Mouse (Mus musculus) liver, adult 2 months (tissue): ENCODE measurements around the gene Zrsr1. TPM values are rescaled to one million over a fixed set of nuclear protein-coding genes. Genes with fewer than 3 reads are reported as not detected.
A peak's percentile ranks its signal among the peaks of the same experiment; 100 is the strongest.

ENCODE experiments used
- DNase-seq: peaks from one replicate; pipeline ENCODE4 v3.0.0-alpha.2; 2011; ENCODE audit warnings: low read depth, low spot score; ENCODE audit errors: extremely low read depth
- H3K27ac ChIP-seq: fragments of 200-500 bp; replicated peaks from 2 replicates; pipeline ENCODE4 v1.5.1; 2012; ENCODE audit warnings: low read depth, mild to moderate bottlenecking, control low read depth, inconsistent platforms, low read length; ENCODE audit not compliant: insufficient read depth
- H3K27me3 ChIP-seq: fragments of 200-500 bp; 2 replicates; pipeline ENCODE4 v1.6.1; 2012; ENCODE audit warnings: mild to moderate bottlenecking, moderate library complexity, low read length, inconsistent platforms; ENCODE audit not compliant: control insufficient read depth, insufficient read depth
- H3K36me3 ChIP-seq: fragments of 200-500 bp; 2 replicates; pipeline ENCODE4 v1.6.1; 2012; ENCODE audit warnings: low read length, inconsistent platforms; ENCODE audit not compliant: control insufficient read depth, insufficient read depth
- H3K4me1 ChIP-seq: fragments of 200-500 bp; 2 replicates; pipeline ENCODE4 v1.6.1; 2011; ENCODE audit warnings: low read length; ENCODE audit not compliant: control insufficient read depth, insufficient read depth
- H3K4me3 ChIP-seq: fragments of 200-500 bp; 2 replicates; pipeline ENCODE4 v1.5.1; 2011; ENCODE audit warnings: low read depth, mild to moderate bottlenecking, control low read depth, low read length, moderate library complexity; ENCODE audit not compliant: insufficient read depth
- H3K79me2 ChIP-seq: fragments of 200-500 bp; 2 replicates; pipeline ENCODE4 v1.6.1; 2012; ENCODE audit warnings: inconsistent platforms, mild to moderate bottlenecking, low read length, moderate library complexity; ENCODE audit not compliant: control insufficient read depth, insufficient read depth
- H3K9ac ChIP-seq: fragments of 200-500 bp; 2 replicates; pipeline ENCODE4 v1.6.1; 2012; ENCODE audit warnings: low read depth, mild to moderate bottlenecking, control low read depth, inconsistent platforms, low read length
- CTCF ChIP-seq: fragments of 200-500 bp; IDR thresholded peaks from 2 replicates; pipeline ENCODE4 v1.5.1; 2011; ENCODE audit warnings: low read depth, low read length, control low read depth
- POLR2A ChIP-seq: fragments of 200-500 bp; IDR thresholded peaks from 2 replicates; pipeline ENCODE4 v1.6.1; 2011; ENCODE audit warnings: low read length, control low read depth; ENCODE audit not compliant: insufficient read depth; ENCODE audit errors: extremely low read depth
- WGBS: fragments of 180-500 bp; shearing (Covaris S2); methylation state at CpG from one replicate; pipeline ENCODE4 v1.1.7; 2018; 5-methylcytosine and 5-hydroxymethylcytosine counted together
- polyA plus RNA-seq: library from polyadenylated mRNA; depleted of rRNA; stranded (reverse); fragments of >200 nt; gene quantifications from 2 replicates; pipeline ENCODE4 v1.2.3, GENCODE M21; 2012
- total RNA-seq: library from RNA; depleted of rRNA; stranded (reverse); fragments of >200 nt; gene quantifications from 2 replicates; pipeline ENCODE4 v1.2.3, GENCODE M21; 2014

The Zrsr1 gene
- total and polyA plus RNA-seq, 2 experiments: 4.9 to 6.8 TPM

GRCm38 (mm10) chr11:23013580-23014294, 41.9 kb downstream of the Zrsr1 start:
- WGBS: 96% methylated on average over 4 of the region's 4 CpGs
- Histone ChIP-seq H3K4me3 (no peak overlapping the region), H3K27me3 (no peaks in the 10 kb centered on the region), H3K4me1 (no peaks in the 10 kb centered on the region), H3K79me2 (no peaks in the 10 kb centered on the region), H3K27ac (no peak overlapping the region), H3K36me3 (peaks cover 2% of the 10 kb centered on the region; the same call in 1 of the 2 replicates), H3K9ac (no peak overlapping the region)
- no peak for TF ChIP-seq POLR2A
- peak; percentile 62; the same call in 1 of the 2 replicates for TF ChIP-seq CTCF
- DNase-seq: peak; percentile 28

- no peaks in the 10 kb centered on the region for H3K4me1 ChIP-seq
- no peak overlapping the region for H3K4me3 ChIP-seq
- H3K79me2 ChIP-seq: no peaks in the 10 kb centered on the region
- DNase-seq: no peak
- no peak for TF ChIP-seq POLR2A
- no peak for TF ChIP-seq CTCF
- no peak overlapping the region for H3K27ac ChIP-seq
- H3K36me3 ChIP-seq: peaks cover 2% of the 10 kb centered on the region; the same call in 1 of the 2 replicates
- no peak overlapping the region for H3K9ac ChIP-seq
- no peaks in the 10 kb centered on the region for H3K27me3 ChIP-seq
- WGBS: 83% methylated on average over 6 of the region's 6 CpGs
These were observed 43.2 kb downstream of the Zrsr1 start for GRCm38 (mm10) chr11:23014996-23015395.

- WGBS: 94% methylated on average over 4 of the region's 4 CpGs
- no peak for DNase-seq
These were observed 46.1 kb downstream of the Zrsr1 start for GRCm38 (mm10) chr11:23017943-23018342.

GRCm38 (mm10) chr11:23020116-23020770, 48.4 kb downstream of the Zrsr1 start:
- Histone ChIP-seq H3K79me2 (no peaks in the 10 kb centered on the region), H3K4me3 (no peak overlapping the region; the same call in 1 of the 2 replicates), H3K36me3 (peaks cover 2% of the 10 kb centered on the region; the same call in 1 of the 2 replicates), H3K9ac (no peak overlapping the region), H3K27me3 (no peaks in the 10 kb centered on the region), H3K27ac (no peak overlapping the region), H3K4me1 (no peaks in the 10 kb centered on the region)
- WGBS: 84% methylated on average over 24 of the region's 24 CpGs
- TF ChIP-seq POLR2A (no peak), CTCF (no peak)
- DNase-seq: no peak

More at GRCm38 (mm10) chr11:23017943-23018342, 46.1 kb downstream of the Zrsr1 start:
- Histone ChIP-seq H3K79me2 (no peaks in the 10 kb centered on the region), H3K27me3 (no peaks in the 10 kb centered on the region), H3K4me3 (no peak overlapping the region), H3K9ac (no peak overlapping the region), H3K4me1 (no peaks in the 10 kb centered on the region), H3K36me3 (peaks cover 2% of the 10 kb centered on the region; the same call in 1 of the 2 replicates), H3K27ac (no peak overlapping the region)
- no peak for TF ChIP-seq POLR2A
- no peak for TF ChIP-seq CTCF

GRCm38 (mm10) chr11:23020841-23021240, 49.0 kb downstream of the Zrsr1 start:
- H3K9ac ChIP-seq: no peak overlapping the region
- WGBS: 95% methylated on average over 14 of the region's 14 CpGs
- H3K36me3 ChIP-seq: peaks cover 2% of the 10 kb centered on the region; the same call in 1 of the 2 replicates
- no peaks in the 10 kb centered on the region for H3K4me1 ChIP-seq
- no peak for TF ChIP-seq CTCF
- no peak for TF ChIP-seq POLR2A
- no peaks in the 10 kb centered on the region for H3K79me2 ChIP-seq
- DNase-seq: no peak
- H3K27me3 ChIP-seq: no peaks in the 10 kb centered on the region
- no peak overlapping the region for H3K4me3 ChIP-seq
- H3K27ac ChIP-seq: no peak overlapping the region
